Mouse (Mus musculus) frontal cortex, adult (tissue): ENCODE measurements around the gene Gm21293.
"Not testable (repeated sequence)": the region's sequence is repeated elsewhere in the genome, so short reads cannot be mapped to it uniquely, and the experiment has no call there.

Source experiments
- ATAC-seq: cut with Nextera tagmentation; 2 replicates; pipeline ENCODE4 v1.9.2; 2017; ENCODE audit warnings: mild to moderate bottlenecking, moderate library complexity, mixed read lengths; ENCODE audit not compliant: low TSS enrichment

Gm21293 gene

DNA sequence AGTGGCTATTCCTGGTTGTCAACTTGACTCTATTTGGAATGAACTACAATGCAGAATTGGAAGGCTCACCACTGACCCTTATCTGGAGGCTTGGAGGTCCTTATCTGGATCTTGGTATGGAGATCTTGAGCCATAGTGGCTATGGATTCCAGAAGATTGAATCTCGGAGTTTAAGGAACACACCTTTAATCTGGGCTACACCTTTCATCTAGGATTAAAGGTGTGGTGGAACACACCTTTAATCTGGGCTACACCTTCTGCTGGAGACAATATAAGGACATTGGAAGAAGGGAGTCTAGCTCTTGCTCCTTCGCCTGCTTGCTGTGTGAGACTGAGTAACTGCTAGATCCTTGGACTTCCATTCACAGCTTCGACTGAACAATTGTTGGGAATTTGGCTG lies at the start of gene Gm21293:
TSS of gene Gm21293 (plus strand) at position 301 of the 400 bp plus-strand sequence.
- not testable (repeated sequence) for ATAC-seq

DNA sequence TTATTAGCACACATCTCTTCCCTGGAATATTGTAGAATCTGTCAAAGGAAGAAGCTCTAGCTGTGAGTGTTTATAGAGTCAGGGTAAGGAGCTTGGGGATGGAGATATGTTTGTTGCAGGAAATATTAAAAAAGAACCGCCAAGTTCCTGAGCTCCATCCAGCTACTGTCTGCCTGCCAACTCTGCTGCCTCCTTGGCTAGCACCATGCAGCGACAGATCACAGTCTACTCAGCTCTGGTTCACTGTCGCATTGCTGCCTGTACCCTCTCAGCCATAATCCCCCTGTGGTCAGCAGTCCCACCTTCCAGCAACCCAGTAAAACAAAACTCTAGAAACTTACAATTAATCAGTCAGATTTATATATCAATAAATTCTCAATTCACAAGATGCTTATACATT lies 32.7 kb upstream of the Gm21293 start:
- no peak for ATAC-seq

- ATAC-seq, result no peak
These were observed 24.5 kb upstream of the Gm21293 start for GRCm38 (mm10) chr10:104118312-104118711.

- not testable (repeated sequence) for ATAC-seq
These were observed 8.4 kb downstream of the Gm21293 start, which contains the start of gene Gm6763 for GRCm38 (mm10) chr10:104151197-104151596. Gene Gm6763 (plus strand): TSS chr10:104151497.

GRCm38 (mm10) chr10:104159706-104160105 lies 16.9 kb downstream of the Gm21293 start, which contains the start of gene Gm8764:
Gene Gm8764 (plus strand): TSS chr10:104160006.
- not testable (repeated sequence) for ATAC-seq

GRCm38 (mm10) chr10:104168215-104168614 lies 25.4 kb downstream of the Gm21293 start, which contains the start of gene Gm21304:
Gene Gm21304 (plus strand): TSS chr10:104168515.
- ATAC-seq, result not testable (repeated sequence)

GRCm38 (mm10) chr10:104176724-104177123 lies 33.9 kb downstream of the Gm21293 start, which contains the start of gene Gm21312:
Gene Gm21312 (plus strand): TSS chr10:104177024.
- ATAC-seq, result not testable (repeated sequence)

DNA sequence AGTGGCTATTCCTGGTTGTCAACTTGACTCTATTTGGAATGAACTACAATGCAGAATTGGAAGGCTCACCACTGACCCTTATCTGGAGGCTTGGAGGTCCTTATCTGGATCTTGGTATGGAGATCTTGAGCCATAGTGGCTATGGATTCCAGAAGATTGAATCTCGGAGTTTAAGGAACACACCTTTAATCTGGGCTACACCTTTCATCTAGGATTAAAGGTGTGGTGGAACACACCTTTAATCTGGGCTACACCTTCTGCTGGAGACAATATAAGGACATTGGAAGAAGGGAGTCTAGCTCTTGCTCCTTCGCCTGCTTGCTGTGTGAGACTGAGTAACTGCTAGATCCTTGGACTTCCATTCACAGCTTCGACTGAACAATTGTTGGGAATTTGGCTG lies 42.4 kb downstream of the Gm21293 start, which contains the start of gene Gm20765:
TSS of gene Gm20765 (plus strand) at position 301 of the 400 bp plus-strand sequence.
- ATAC-seq, result not testable (repeated sequence)

DNA sequence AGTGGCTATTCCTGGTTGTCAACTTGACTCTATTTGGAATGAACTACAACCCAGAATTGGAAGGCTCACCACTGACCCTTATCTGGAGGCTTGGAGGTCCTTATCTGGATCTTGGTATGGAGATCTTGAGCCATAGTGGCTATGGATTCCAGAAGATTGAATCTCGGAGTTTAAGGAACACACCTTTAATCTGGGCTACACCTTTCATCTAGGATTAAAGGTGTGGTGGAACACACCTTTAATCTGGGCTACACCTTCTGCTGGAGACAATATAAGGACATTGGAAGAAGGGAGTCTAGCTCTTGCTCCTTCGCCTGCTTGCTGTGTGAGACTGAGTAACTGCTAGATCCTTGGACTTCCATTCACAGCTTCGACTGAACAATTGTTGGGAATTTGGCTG lies 51.0 kb downstream of the Gm21293 start, which contains the start of gene Gm4340:
TSS of gene Gm4340 (plus strand) at position 301 of the 400 bp plus-strand sequence.
- not testable (repeated sequence) for ATAC-seq
